Mouse (Mus musculus) Patski (cell line): ENCODE data around the gene Stxbp6. TPM values are rescaled to one million over a fixed set of nuclear protein-coding genes. Genes with fewer than 3 reads are reported as not detected.

Experiments used
- ATAC-seq: fragments of 100-300 bp; one replicate; pipeline ENCODE4 v1.8.0; 2021
- CTCF ChIA-PET: fragments of 350-600 bp; sonication (Branson Sonifier 250); formaldehyde crosslinking; loops from one replicate; lab custom pipeline; 2022; ENCODE audit warnings: inconsistent platforms; lab: Charles Lee
- POLR2A ChIA-PET: fragments of 350-600 bp; sonication (Branson Sonifier 250); formaldehyde crosslinking; loops from one replicate; lab custom pipeline; 2022; ENCODE audit warnings: antibody characterized with exemption, inconsistent platforms; lab: Charles Lee
- DNase-seq: peaks from one replicate; pipeline ENCODE4 v3.0.0-alpha.2; 2011; ENCODE audit warnings: low read depth, low spot score
- H3K27me3 ChIP-seq: fragments of 371-371 bp; one replicate; pipeline ENCODE4 v1.5.1; 2021
- CTCF ChIP-seq: fragments of 100-300 bp; IDR thresholded peaks from one replicate; pipeline ENCODE4 v1.5.1; 2021
- in situ Hi-C: fragments of 300-500 bp; cut with MboI; formaldehyde crosslinking; loops from 3 replicates; pipeline ENCODE4 v1.11.1; 2018; ENCODE audit warnings: low pct_unique_long_range_greater_than_20kb, mixed read lengths
- polyA plus RNA-seq: library from polyadenylated mRNA; unstranded; gene quantifications from one replicate; pipeline ENCODE4 v1.2.3, GENCODE M21; 2021

Stxbp6 gene
- polyA plus RNA-seq, 1 experiment from 2014 or later: 29.8 TPM

- DNase-seq (peak; percentile 44), ATAC-seq (peak; percentile 84)
- in situ Hi-C loops: loop anchor here (5.0 kb wide), 1 partner anchor 212 kb away; no protein-coding TSS in a partner anchor
- ChIA-PET POLR2A (interaction anchor here (1.1 to 1.5 kb wide), 4 partner anchors 21 to 211 kb away, joined by 3 to 5 read pairs (median 3); no protein-coding TSS in a partner anchor), CTCF (interaction anchor here (0.7 to 1.3 kb wide), 2 partner anchors 68 to 86 kb away, joined by 3 read pairs; no protein-coding TSS in a partner anchor)
- H3K27me3 ChIP-seq: no peaks in the 10 kb centered on the region
- TF ChIP-seq CTCF: no peak
Measured at GRCm38 (mm10) chr12:45074042-45074601, 387 bp downstream of the Stxbp6 start.

- TF ChIP-seq CTCF: no peak
- CTCF ChIA-PET: interaction anchor here (0.7 kb wide), 1 partner anchor 87 kb away, joined by 3 read pairs; no protein-coding TSS in a partner anchor
- ATAC-seq: peak; percentile 4
- no peaks in the 10 kb centered on the region for H3K27me3 ChIP-seq
- POLR2A ChIA-PET: interaction anchor here (1.1 to 1.5 kb wide), 3 partner anchors 26 to 210 kb away, joined by 3 to 5 read pairs (median 3); no protein-coding TSS in a partner anchor
- no peak for DNase-seq
- in situ Hi-C loops: loop anchor here (5.0 kb wide), 1 partner anchor 211 kb away; no protein-coding TSS in a partner anchor
Measured at GRCm38 (mm10) chr12:45073331-45074041, 1.0 kb downstream of the Stxbp6 start.

- H3K27me3 ChIP-seq: no peaks in the 10 kb centered on the region
- in situ Hi-C loops: loop anchor here (5.0 kb wide), 1 partner anchor 210 kb away; no protein-coding TSS in a partner anchor
- POLR2A ChIA-PET: no interaction called here
- no peak for DNase-seq
- peak; percentile 42 for TF ChIP-seq CTCF
- ATAC-seq: no peak
- CTCF ChIA-PET: interaction anchor here (1.1 to 2.4 kb wide), 3 partner anchors 11 to 223 kb away, joined by 3 to 14 read pairs (median 4); no protein-coding TSS in a partner anchor
Measured at GRCm38 (mm10) chr12:45072185-45072584, 2.3 kb downstream of the Stxbp6 start.

- no peak for TF ChIP-seq CTCF
- ATAC-seq (no peak), DNase-seq (no peak)
- H3K27me3 ChIP-seq: no peaks in the 10 kb centered on the region
- ChIA-PET CTCF (interaction anchor here (1.0 to 1.4 kb wide), 2 partner anchors 11 to 20 kb away, joined by 3 read pairs; no protein-coding TSS in a partner anchor), POLR2A (no interaction called here)
- in situ Hi-C loops: loop anchor here (5.0 kb wide), 1 partner anchor 208 kb away; no protein-coding TSS in a partner anchor
Measured at GRCm38 (mm10) chr12:45070186-45070585, 4.3 kb downstream of the Stxbp6 start.

GRCm38 (mm10) chr12:45068145-45068754 lies 6.3 kb downstream of the Stxbp6 start:
- ATAC-seq (no peak), DNase-seq (no peak)
- ChIA-PET CTCF (interaction anchor here (1.2 kb wide), 2 partner anchors 31 to 73 kb away, joined by 3 read pairs; no protein-coding TSS in a partner anchor), POLR2A (interaction anchor here (0.7 kb wide), 1 partner anchor 231 kb away, joined by 3 read pairs; no protein-coding TSS in a partner anchor)
- H3K27me3 ChIP-seq: no peaks in the 10 kb centered on the region
- TF ChIP-seq CTCF: no peak
- in situ Hi-C loops: no loop called here

DNA sequence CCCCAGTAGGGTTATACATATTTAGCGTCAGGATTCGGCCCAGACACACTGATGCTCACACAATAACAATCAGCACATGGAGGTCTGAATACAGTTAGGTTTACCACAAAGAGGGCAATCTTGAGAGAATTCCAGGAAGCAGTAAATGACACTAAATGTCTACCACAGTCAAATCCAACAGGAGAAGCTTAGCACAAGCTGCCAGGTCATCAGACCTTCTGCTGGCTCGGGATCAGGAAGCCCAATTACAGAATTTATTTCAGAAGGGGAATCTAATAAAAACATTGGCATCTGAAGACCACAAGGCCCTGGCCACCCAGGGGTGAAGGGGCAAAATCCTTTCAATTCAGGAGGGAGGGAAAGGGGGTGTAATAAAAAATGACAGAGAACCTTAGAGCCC lies 6.8 kb downstream of the Stxbp6 start:
- ChIA-PET CTCF (interaction anchor here (1.2 kb wide), 2 partner anchors 31 to 72 kb away, joined by 3 read pairs; no protein-coding TSS in a partner anchor), POLR2A (interaction anchor here (0.7 kb wide), 1 partner anchor 230 kb away, joined by 3 read pairs; no protein-coding TSS in a partner anchor)
- in situ Hi-C loops: no loop called here
- ATAC-seq: no peak
- DNase-seq: no peak
- no peaks in the 10 kb centered on the region for H3K27me3 ChIP-seq
- no peak for TF ChIP-seq CTCF

GRCm38 (mm10) chr12:45067047-45067685 lies 7.3 kb downstream of the Stxbp6 start:
- POLR2A ChIA-PET: no interaction called here
- DNase-seq (no peak), ATAC-seq (no peak)
- no peaks in the 10 kb centered on the region for H3K27me3 ChIP-seq
- in situ Hi-C loops: no loop called here
- no peak for TF ChIP-seq CTCF
- CTCF ChIA-PET: interaction anchor here (1.2 kb wide), 1 partner anchor 30 kb away, joined by 3 read pairs; no protein-coding TSS in a partner anchor

- TF ChIP-seq CTCF: no peak
- no peak for ATAC-seq
- in situ Hi-C loops: no loop called here
- no peaks in the 10 kb centered on the region for H3K27me3 ChIP-seq
- no peak for DNase-seq
- ChIA-PET POLR2A (no interaction called here), CTCF (no interaction called here)
Measured at GRCm38 (mm10) chr12:45063606-45064005, 10.9 kb downstream of the Stxbp6 start.

- in situ Hi-C loops: no loop called here
- ChIA-PET POLR2A (interaction anchor here (0.5 kb wide), 1 partner anchor 1505 kb away, joined by 3 read pairs; no protein-coding TSS in a partner anchor), CTCF (interaction anchor here (0.8 to 1.1 kb wide), 2 partner anchors 11 to 387 kb away, joined by 4 read pairs; no protein-coding TSS in a partner anchor)
- TF ChIP-seq CTCF: no peak
- DNase-seq: no peak
- no peak for ATAC-seq
- no peaks in the 10 kb centered on the region for H3K27me3 ChIP-seq
Measured at GRCm38 (mm10) chr12:45061336-45061735, 13.2 kb downstream of the Stxbp6 start.
